Mouse (Mus musculus): Measurements from ENCODE around the gene Akip1. TPM values are rescaled to one million over a fixed set of nuclear protein-coding genes. Genes with fewer than 3 reads are reported as not detected.

Akip1 gene
- total RNA-seq, 4 experiments from 2014 or later: 4.3 to 9.7 (median 6.4) TPM

Other genes with a start within 250 kb of the Akip1 start
- 10 to 100 TPM in 1 of 4 experiments, 1 to 10 TPM in 3; 7.6 to 10.6 (median 9.0) TPM for gene Trim66, start 195.6 kb upstream of the Akip1 start, total RNA-seq (2022)
- 100 to 1,000 TPM; 130 to 179 (median 148) TPM for gene Rpl27a, start 184.5 kb upstream of the Akip1 start, total RNA-seq (2022)
- 10 to 100 TPM; 33.1 to 57.0 (median 46.1) TPM for gene St5, start 85 bp upstream of the Akip1 start, total RNA-seq (2022)
- gene BC051019, start 20.2 kb downstream of the Akip1 start, total RNA-seq (2022): under 1 TPM in 1 of 4 experiments, not detected in 3; 0.92 TPM
- not detected for gene Ascl3, start 28.0 kb downstream of the Akip1 start, total RNA-seq (2022)
- gene Tmem9b, start 49.2 kb downstream of the Akip1 start, total RNA-seq (2022): 100 to 1,000 TPM in 2 of 4 experiments, 10 to 100 TPM in 2; 98.5 to 101 (median 99.8) TPM
- 100 to 1,000 TPM; 199 to 233 (median 214) TPM for gene Nrip3, start 78.3 kb downstream of the Akip1 start, total RNA-seq (2022)
- 1 to 10 TPM; 1.3 to 1.7 (median 1.7) TPM for gene Scube2, start 162.0 kb downstream of the Akip1 start, total RNA-seq (2022)

All from layer of hippocampus, adult 8-10 months (tissue).